Mouse (Mus musculus): ENCODE measurements around the gene Gm20822.
"Not testable (repeated sequence)": the region's sequence is repeated elsewhere in the genome, so short reads cannot be mapped to it uniquely, and the experiment has no call there.

The Gm20822 gene

DNA sequence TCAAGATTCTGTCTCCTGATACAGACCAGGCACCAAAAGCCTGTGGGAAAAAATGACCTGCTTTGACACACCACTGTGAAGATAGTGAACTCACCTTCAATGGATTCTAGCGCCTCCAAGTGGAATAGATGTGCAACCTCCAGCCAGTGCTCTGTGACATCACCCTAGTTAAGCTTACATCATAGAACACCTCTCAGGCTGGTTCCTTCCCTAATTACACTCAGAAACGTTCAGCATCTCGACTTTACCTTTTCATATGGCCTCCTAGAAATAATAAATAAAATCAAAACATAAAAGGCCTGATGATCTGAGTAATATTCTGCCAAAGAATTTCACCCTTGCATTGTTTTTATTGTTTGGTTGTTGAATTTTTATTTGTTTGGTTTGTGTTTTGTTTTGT is at the start of gene Gm20822:
Gm20822 (minus strand) TSS at position 101 of the 400 bp plus-strand sequence.
- DNase-seq (ENCODE audit: low spot score in 2 of 2): not testable (repeated sequence)
